ENCODE assay signal across 8 mouse cellular contexts in the genomic region with DNA sequence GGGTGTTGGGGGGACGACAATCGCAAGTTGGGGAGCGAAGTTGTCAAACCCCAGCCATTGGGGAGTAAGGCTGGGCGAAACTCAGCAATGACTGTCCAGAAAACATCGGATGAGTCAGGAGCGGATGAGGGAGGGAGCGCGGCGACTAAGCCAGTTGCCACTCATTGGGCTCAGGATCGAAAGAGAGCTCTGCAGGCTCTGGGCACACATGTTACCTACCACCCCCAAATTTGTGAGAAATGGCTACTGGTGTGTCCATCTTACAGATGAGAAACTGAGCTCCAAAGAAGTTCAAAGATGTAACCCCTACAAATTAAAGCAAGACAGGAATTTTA. TPM values are rescaled to one million over a fixed set of nuclear protein-coding genes. Genes with fewer than 3 reads are reported as not detected.
DNase-seq lines count a peak whose midpoint lies in the region; ATAC-seq and TF ChIP-seq lines count a peak whose summit lies in the region.

No protein-coding gene starts in this region.

- peak; percentile 3; the same call in 1 of the 2 replicates for ATAC-seq in lung, embryonic 15.5 days (ENCODE audit: borderline replicate concordance, extremely low read depth, low FRiP score, low TSS enrichment)
- ATAC-seq in embryonic facial prominence, embryonic 12.5 days (ENCODE audit: insufficient number of reproducible peaks, insufficient read depth, low FRiP score, low TSS enrichment): peak; percentile 2; the same call in 1 of the 2 replicates
- no peak for ATAC-seq in intestine, postnatal 0 days
- ATAC-seq in neural tube, embryonic 15.5 days (ENCODE audit: low FRiP score): peak; percentile 25; the same call in 1 of the 2 replicates

- no peaks in the 10 kb centered on the region for H3K9me3 ChIP-seq in lung, embryonic 15.5 days
- H3K9me3 ChIP-seq in embryonic facial prominence, embryonic 12.5 days: no peaks in the 10 kb centered on the region
- no peaks in the 10 kb centered on the region for H3K9me3 ChIP-seq in intestine, postnatal 0 days (ENCODE audit: control insufficient read depth)
- H3K9me3 ChIP-seq in neural tube, embryonic 15.5 days (replicated peaks): no peaks in the 10 kb centered on the region

- peak overlapping the region; percentile 91 for H3K27ac ChIP-seq in lung, embryonic 15.5 days
- H3K27ac ChIP-seq in embryonic facial prominence, embryonic 12.5 days: peak overlapping the region; percentile 90; the same call in 1 of the 2 replicates
- H3K27ac ChIP-seq in intestine, postnatal 0 days (ENCODE audit: low read depth, low read length): 0 out of 2 replicates have a peak overlapping the region, but pooled peaks have one; percentile 82
- peak overlapping the region; percentile 85 for H3K27ac ChIP-seq in neural tube, embryonic 15.5 days (replicated peaks)

- H3K4me3 ChIP-seq in lung, embryonic 15.5 days: peak overlapping the region; percentile 89
- H3K4me3 ChIP-seq in embryonic facial prominence, embryonic 12.5 days: peak overlapping the region; percentile 80
- peak overlapping the region; percentile 65 for H3K4me3 ChIP-seq in intestine, postnatal 0 days (ENCODE audit: low read depth, low read length)
- peak overlapping the region; percentile 70 for H3K4me3 ChIP-seq in neural tube, embryonic 15.5 days (replicated peaks)

- 0 out of 2 replicates have a peak, but pooled peaks cover 5% of the 10 kb centered on the region for H3K36me3 ChIP-seq in lung, embryonic 15.5 days
- peaks cover 7% of the 10 kb centered on the region for H3K36me3 ChIP-seq in embryonic facial prominence, embryonic 12.5 days
- H3K36me3 ChIP-seq in intestine, postnatal 0 days (ENCODE audit: control insufficient read depth, insufficient read depth): 0 out of 2 replicates have a peak, but pooled peaks cover 2% of the 10 kb centered on the region
- no peaks in the 10 kb centered on the region; the same call in none of the 2 replicates for H3K36me3 ChIP-seq in neural tube, embryonic 15.5 days

- H3K4me2 ChIP-seq in lung, embryonic 15.5 days: peak overlapping the region; percentile 78
- peak overlapping the region; percentile 76 for H3K4me2 ChIP-seq in embryonic facial prominence, embryonic 12.5 days (replicated peaks)
- H3K4me2 ChIP-seq in intestine, postnatal 0 days (replicated peaks; ENCODE audit: low read depth): peak overlapping the region; percentile 83
- peak overlapping the region; percentile 82 for H3K4me2 ChIP-seq in neural tube, embryonic 15.5 days

- peaks cover 63% of the 10 kb centered on the region for H3K4me1 ChIP-seq in lung, embryonic 15.5 days
- peaks cover 47% of the 10 kb centered on the region for H3K4me1 ChIP-seq in embryonic facial prominence, embryonic 12.5 days
- H3K4me1 ChIP-seq in intestine, postnatal 0 days (replicated peaks; ENCODE audit: control insufficient read depth, insufficient read depth, low read length): no peaks in the 10 kb centered on the region
- peaks cover 36% of the 10 kb centered on the region for H3K4me1 ChIP-seq in neural tube, embryonic 15.5 days

- WGBS in lung, embryonic 15.5 days: 1% methylated on average over 10 of the region's 10 CpGs
- 1% methylated on average over 10 of the region's 10 CpGs for WGBS in embryonic facial prominence, embryonic 12.5 days
- 4% methylated on average over 10 of the region's 10 CpGs for WGBS in intestine, postnatal 0 days
- WGBS in neural tube, embryonic 15.5 days: 0% methylated on average over 10 of the region's 10 CpGs

- peak overlapping the region; percentile 92 for H3K9ac ChIP-seq in lung, embryonic 15.5 days
- peak overlapping the region; percentile 94; the same call in 1 of the 2 replicates for H3K9ac ChIP-seq in embryonic facial prominence, embryonic 12.5 days
- peak overlapping the region; percentile 78 for H3K9ac ChIP-seq in intestine, postnatal 0 days (ENCODE audit: low read depth, low read length)
- H3K9ac ChIP-seq in neural tube, embryonic 15.5 days (replicated peaks): peak overlapping the region; percentile 82

- H3K27me3 ChIP-seq in lung, embryonic 15.5 days: no peaks in the 10 kb centered on the region
- 0 out of 2 replicates have a peak, but pooled peaks cover 4% of the 10 kb centered on the region for H3K27me3 ChIP-seq in embryonic facial prominence, embryonic 12.5 days
- H3K27me3 ChIP-seq in intestine, postnatal 0 days (replicated peaks; ENCODE audit: control insufficient read depth, insufficient read depth, low read length): no peaks in the 10 kb centered on the region
- H3K27me3 ChIP-seq in neural tube, embryonic 15.5 days (replicated peaks): peaks cover 9% of the 10 kb centered on the region

- DNase-seq in lung, postnatal 4 days: no peak
- DNase-seq in embryo, embryonic 10 days (ENCODE audit: low spot score): no peak
- DNase-seq in cerebellum, postnatal 14 days: no peak
- DNase-seq in layer of hippocampus, adult 9-11 months: no peak

- no peak for TF ChIP-seq CTCF in intestine, postnatal 0 days (IDR thresholded peaks at IDR 0.05; ENCODE audit: low read depth)

RNA-seq across cellular contexts. Expression of a gene that starts 0.2 kb away (rescaled TPM):
- 135 and 136 TPM in 2 replicates for polyA plus RNA-seq in lung, embryonic 15.5 days (2015; fragmentation: Nextera tagmentation; extraction: Ambion mirVana)
- 141 and 152 TPM in 2 replicates for polyA plus RNA-seq in embryonic facial prominence, embryonic 12.5 days (2016; fragmentation: Nextera tagmentation; extraction: Ambion mirVana)
- 31.8 and 34.0 TPM in 2 replicates for polyA plus RNA-seq in intestine, postnatal 0 days (2015; fragmentation: Nextera tagmentation; extraction: Ambion mirVana)
- polyA plus RNA-seq in neural tube, embryonic 15.5 days (2015; fragmentation: Nextera tagmentation; extraction: Ambion mirVana): 95.3 and 98.9 TPM in 2 replicates

RNA-seq across cellular contexts. Expression of a gene that starts 47.2 kb away (rescaled TPM):
- 0.09 TPM in 1 of 2 replicates, not detected in the other for polyA plus RNA-seq in lung, embryonic 15.5 days (2015; fragmentation: Nextera tagmentation; extraction: Ambion mirVana)
- 0.08 TPM in 1 of 2 replicates, not detected in the other for polyA plus RNA-seq in embryonic facial prominence, embryonic 12.5 days (2016; fragmentation: Nextera tagmentation; extraction: Ambion mirVana)
- 1.0 and 1.4 TPM in 2 replicates for polyA plus RNA-seq in intestine, postnatal 0 days (2015; fragmentation: Nextera tagmentation; extraction: Ambion mirVana)
- polyA plus RNA-seq in neural tube, embryonic 15.5 days (2015; fragmentation: Nextera tagmentation; extraction: Ambion mirVana): 0.08 and 0.28 TPM in 2 replicates
